Mouse (Mus musculus) common myeloid progenitor, adult 5-6 weeks (primary cell): ENCODE data around the gene 4930558K02Rik. TPM values are rescaled to one million over a fixed set of nuclear protein-coding genes. Genes with fewer than 3 reads are reported as not detected.

Experiments
- ATAC-seq: replicated peaks from 2 replicates; pipeline ENCODE4 v1.8.0; 2016; ENCODE audit warnings: low read depth, mild to moderate bottlenecking, moderate TSS enrichment, inconsistent platforms; ENCODE audit not compliant: poor library complexity, severe bottlenecking
- total RNA-seq: library from RNA; stranded (forward); fragments of 200-1000, 187-1606 nt; gene quantifications from 2 replicates; pipeline ENCODE4 v1.2.3, GENCODE M21; 2017

The 4930558K02Rik gene
- total RNA-seq = not detected in 2 replicates

GRCm38 (mm10) chr1:161979536-161979935 is at the start of gene 4930558K02Rik:
4930558K02Rik (minus strand) TSS chr1:161979636.
- ATAC-seq = no peak

DNA sequence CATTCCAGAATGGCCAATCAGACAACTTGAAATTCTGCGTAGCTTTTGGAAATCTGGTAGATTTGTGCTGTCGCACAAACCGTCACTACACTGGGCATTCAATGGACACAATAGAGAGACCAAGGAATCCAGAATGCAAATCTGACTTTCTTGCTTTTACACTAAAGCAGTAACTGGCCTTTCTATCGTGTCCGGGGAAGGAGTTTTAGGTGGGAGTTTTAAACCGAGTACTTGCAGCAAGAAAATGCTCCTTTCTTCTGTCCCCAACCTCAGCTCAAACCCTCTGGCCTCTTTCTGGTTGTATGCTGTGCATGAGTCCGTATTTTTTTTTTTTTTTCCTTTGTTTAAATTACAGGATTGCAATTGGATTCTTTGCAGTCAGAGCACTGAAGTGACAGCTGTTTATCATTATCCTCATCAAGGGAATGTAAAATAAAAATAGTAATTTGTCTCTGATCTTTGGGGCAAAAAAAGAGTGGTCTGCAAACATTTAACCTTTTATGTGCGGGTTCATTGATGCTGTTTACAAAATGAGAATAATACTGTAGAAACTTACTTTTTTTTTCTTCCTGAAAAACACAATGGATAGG is 44.3 kb upstream of the 4930558K02Rik start:
- ATAC-seq = no peak

- ATAC-seq = no peak
Observed at GRCm38 (mm10) chr1:162020766-162021165, 41.3 kb upstream of the 4930558K02Rik start.

DNA sequence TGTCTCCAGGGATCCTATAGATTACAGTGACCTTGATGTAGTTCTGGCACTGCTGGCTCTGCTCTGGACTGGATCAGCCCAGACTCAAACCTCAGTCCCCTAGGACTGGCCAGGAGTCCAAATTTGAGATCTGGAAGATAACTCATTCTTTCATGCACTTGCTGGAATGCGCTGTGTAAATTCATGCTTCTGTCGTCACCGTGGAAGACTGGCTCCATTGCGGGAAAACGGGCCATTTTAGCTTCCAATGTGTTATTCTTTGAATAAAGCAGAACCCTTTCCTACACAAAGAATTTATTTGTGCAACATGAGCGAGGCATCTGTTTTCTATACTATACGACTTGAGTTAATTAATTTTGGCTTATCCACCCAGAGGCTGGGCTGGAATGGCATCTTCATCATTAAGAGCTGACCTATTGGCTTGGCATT is 40.9 kb upstream of the 4930558K02Rik start:
- ATAC-seq = no peak

DNA sequence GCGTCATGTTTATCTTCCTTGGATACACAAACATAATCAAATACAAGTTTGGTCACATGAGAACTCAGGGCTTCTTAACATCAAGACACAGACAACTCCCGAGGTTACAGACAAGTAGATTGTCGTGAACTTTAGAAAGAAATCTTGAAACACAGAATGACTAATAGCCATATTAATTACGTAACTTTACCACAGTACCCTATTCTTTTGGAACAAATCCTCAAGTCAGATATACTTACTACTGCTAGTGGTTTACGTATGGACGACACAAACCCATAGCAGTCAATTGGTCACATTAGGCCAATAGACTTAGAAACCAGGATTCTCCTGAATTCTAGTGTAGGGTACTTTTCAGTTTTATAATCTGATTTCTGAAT is 39.2 kb upstream of the 4930558K02Rik start:
- no peak; the same call in 1 of the 2 replicates for ATAC-seq

DNA sequence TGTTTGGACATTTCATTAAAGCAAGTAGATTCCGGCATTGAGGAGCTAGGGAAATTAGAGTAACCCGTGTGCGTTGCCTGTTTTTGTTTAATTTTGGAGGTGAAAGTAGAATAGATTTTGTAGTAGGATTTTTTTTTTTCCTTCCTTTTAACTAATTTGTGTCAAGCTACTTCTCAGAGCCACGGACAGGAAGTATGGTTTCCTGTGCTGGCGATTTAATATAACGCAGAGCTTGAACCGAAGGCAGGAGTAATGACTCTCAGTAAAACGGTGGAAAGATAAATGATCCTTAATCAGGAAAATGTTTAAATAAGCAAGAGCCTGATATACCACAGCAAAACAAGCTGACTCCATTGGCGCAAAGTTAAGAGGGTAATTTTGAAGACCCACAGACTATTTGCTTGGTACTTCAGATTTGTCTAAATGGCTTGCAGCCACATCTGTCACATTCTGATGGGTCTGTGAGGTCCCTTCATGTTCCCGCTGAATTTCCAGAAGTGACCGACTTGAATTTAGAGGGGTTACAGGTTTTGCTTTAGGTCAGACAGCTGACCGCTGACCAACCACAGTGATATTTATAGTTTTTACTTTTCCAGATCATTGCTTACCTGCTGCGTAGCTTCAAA is 38.7 kb upstream of the 4930558K02Rik start:
- ATAC-seq = peak; percentile 56; the same call in 1 of the 2 replicates

GRCm38 (mm10) chr1:162016982-162017381 is 37.5 kb upstream of the 4930558K02Rik start:
- no peak for ATAC-seq

DNA sequence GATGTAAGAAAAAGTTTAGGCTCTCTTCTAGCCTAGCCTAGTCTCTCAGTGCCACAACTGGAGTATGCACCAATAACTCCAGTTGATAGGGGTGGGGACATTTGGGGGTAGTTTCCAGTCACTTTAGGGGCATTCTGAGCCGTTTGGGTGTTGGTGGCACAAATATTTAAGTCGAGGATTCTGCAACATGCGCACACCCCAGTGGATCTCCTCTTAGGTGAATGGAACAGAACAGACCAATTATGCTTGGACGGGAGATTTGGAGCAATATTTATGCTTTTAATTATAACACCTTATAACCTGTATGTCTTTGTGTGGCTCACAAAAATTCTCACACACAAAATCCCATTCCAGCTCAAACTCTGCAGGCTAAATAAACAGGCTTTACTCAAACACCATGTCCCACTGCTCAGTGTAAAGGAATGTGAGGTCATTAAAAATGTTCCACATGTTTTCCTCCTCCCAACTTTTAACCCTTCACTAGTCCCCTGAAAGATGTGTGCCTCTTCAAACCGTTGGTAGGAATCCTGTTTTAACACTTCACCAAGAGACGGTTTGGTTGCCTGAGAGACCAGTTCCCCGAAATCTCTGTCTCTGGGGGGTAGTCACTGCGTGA is 35.9 kb upstream of the 4930558K02Rik start:
- ATAC-seq = no peak

- no peak for ATAC-seq
Observed at GRCm38 (mm10) chr1:162013561-162013960, 34.1 kb upstream of the 4930558K02Rik start.

DNA sequence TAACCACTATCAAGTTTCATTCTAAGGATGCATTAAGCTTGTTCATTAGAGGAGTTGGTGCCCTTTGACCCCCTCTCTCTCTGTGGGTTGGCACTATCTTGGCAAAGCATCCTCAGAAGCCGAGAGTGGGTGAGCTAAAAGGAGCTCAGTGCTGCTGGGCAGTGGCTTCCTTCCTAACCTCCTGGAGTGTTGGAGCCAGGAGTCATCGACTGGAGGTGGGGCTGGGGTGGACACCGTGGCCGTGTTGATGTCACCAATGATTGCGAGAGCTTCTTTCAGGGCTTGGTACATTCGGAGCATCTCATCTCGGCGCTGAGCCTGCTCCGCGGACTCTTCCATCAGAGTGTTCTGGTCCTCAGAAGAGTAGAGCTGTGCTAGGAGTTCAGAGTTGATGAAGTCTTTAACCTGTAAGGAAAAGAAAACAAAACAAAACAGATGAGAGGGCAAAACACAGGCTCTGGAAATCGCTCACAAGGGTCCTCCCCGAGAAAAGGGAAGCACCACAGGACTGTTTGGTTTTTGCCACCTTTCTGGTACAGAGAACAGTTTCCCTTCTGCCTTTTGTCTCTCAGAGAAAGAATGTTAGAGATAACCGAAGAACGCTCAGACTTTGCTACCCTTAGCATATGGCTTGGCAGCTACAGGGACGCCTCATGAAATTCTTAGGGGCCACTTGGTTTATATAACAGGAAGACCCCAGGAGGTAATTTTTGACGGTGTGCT is 32.2 kb upstream of the 4930558K02Rik start:
- peak; percentile 59 for ATAC-seq

DNA sequence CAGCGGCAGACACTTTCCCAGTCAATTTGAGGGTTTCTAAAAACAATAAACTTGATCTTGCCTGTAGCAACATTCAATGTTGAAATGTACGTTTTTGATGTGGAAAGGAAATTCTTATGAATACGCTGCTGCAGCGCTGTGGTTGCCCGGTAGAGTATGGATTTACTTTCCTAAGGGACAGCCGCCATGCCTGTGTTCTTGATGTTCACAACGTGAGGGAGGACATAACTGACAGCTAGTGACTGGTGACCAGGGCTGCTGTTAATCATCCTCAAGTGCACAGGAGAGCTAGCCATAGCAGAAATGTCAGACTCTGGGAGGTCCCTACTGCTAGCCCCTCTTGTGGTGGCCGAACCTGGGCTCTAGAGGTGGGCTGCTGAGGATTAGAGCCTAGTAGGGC is 29.6 kb upstream of the 4930558K02Rik start:
- ATAC-seq = no peak

DNA sequence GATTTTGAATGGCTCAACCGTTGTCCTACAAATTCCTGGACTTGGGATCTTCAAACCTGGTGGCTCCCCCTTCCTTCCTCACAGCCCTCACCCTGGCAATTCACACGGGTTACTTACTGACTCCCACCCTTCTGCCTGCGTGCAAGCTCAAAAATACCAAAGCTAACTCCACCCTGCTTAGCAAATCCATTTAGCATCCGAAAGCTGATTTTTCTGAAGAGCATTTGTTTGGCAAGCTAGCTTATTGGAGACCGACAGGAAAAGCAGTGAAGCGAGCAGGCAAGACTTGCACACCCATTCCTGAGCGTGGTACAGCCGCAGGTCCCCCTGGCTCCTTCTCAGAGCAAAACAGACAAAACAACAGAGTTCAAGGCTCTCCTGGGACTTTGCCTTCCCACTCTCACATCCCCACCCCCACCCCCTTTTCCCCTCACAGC is 29.2 kb upstream of the 4930558K02Rik start:
- ATAC-seq = no peak

DNA sequence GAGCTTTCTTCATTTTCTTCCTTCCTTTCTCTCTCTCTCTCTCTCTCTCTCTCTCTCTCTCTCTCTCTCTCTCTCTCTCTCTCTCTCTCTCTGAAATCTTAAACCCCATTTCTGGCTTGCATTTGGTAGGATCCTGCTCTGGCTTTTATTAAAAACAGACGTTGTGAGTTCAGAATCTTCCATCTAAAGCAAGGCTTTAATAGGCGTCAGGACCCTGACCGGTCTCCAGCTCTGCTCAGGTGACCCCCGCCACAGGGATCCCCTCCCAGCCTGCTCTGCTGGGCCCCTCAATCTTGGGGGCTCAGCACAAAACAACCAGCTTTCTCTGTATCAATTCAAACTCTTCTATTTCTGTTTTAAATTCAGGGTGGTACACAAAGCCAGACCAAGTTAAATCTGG is 28.8 kb upstream of the 4930558K02Rik start:
- no peak for ATAC-seq

- peak; percentile 58 for ATAC-seq
Observed at GRCm38 (mm10) chr1:162006109-162006508, 26.7 kb upstream of the 4930558K02Rik start.

GRCm38 (mm10) chr1:162004821-162005770 is 25.7 kb upstream of the 4930558K02Rik start:
- ATAC-seq = peak; percentile 88

DNA sequence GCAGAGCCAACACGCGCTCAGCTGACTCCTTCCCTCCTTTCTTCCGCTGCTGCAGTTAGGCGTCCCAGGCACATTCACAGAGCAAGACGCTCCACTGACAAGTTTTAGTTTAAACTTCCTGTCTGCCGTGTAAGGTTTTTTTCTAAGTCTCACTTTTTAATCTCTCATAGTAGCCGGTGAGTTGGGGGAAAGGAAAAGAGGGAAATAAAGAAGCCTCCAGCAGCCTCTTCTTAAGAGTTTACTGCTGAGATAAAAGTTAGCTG is 25.0 kb upstream of the 4930558K02Rik start:
- no peak for ATAC-seq

GRCm38 (mm10) chr1:162003729-162004517 is 24.5 kb upstream of the 4930558K02Rik start:
- no peak for ATAC-seq

- ATAC-seq = no peak
Observed at GRCm38 (mm10) chr1:162001328-162001727, 21.9 kb upstream of the 4930558K02Rik start.

DNA sequence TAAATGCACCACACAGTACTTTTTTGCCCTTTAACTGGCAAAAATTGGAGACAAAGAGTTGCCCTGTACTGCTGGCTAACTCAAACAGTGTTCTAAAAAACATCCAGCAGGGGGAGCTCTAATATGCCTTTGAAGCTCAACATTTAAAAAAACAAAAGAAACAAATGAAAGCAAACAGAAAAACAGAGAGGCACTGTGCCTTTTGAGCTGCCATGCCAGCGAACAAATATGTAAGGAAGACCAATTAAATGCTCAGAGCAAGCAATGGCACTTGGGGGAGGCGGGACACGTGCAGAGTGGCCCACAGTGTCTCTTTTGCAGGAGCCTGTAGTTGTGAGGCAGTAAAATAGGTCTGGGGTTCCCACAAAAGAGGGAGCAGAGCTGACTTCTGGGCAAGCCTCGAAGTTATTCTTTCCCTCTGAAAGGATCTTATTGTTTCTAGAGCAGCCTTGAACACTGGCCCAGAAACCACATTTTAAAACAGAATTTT is 20.5 kb upstream of the 4930558K02Rik start:
- peak; percentile 62 for ATAC-seq
